Mouse (Mus musculus): ENCODE results near the gene Gm27021. TPM values are rescaled to one million over a fixed set of nuclear protein-coding genes. Genes with fewer than 3 reads are reported as not detected.

Gene Gm27021
- total and polyA plus RNA-seq, 2 experiments from 2014 or later, result 7.0 to 12.4 TPM

- no peak for TF ChIP-seq CTCF (IDR thresholded peaks at IDR 0.05; ENCODE audit: low read depth)
- no peak overlapping the region for H3K9ac ChIP-seq
- H3K27ac ChIP-seq (ENCODE audit: low read depth, low read length), result no peak overlapping the region
- H3K4me1 ChIP-seq (ENCODE audit: insufficient read depth), result no peaks in the 10 kb centered on the region
- H3K9me3 ChIP-seq (ENCODE audit: low read length), result no peaks in the 10 kb centered on the region
- H3K4me3 ChIP-seq (ENCODE audit: low read depth, low read length), result no peak overlapping the region
- DNase-seq (peak; percentile 20), ATAC-seq (peak; percentile 38)
- H3K27me3 ChIP-seq (ENCODE audit: insufficient read depth, low read length), result no peaks in the 10 kb centered on the region
- WGBS, result 56% methylated on average over 13 of the region's 13 CpGs
- no peaks in the 10 kb centered on the region for H3K36me3 ChIP-seq (ENCODE audit: insufficient read depth)
- no peak overlapping the region for H3K4me2 ChIP-seq (ENCODE audit: low read depth)
Measured at GRCm38 (mm10) chr8:120696401-120697153, 28.7 kb upstream of the Gm27021 start.

- 57% methylated on average over 22 of the region's 22 CpGs for WGBS
- DNase-seq (no peak), ATAC-seq (no peak)
- Histone ChIP-seq H3K27ac (ENCODE audit: low read depth, low read length) (no peak overlapping the region), H3K27me3 (ENCODE audit: insufficient read depth, low read length) (no peaks in the 10 kb centered on the region), H3K36me3 (ENCODE audit: insufficient read depth) (no peaks in the 10 kb centered on the region), H3K4me2 (ENCODE audit: low read depth) (no peak overlapping the region), H3K4me1 (ENCODE audit: insufficient read depth) (no peaks in the 10 kb centered on the region), H3K9ac (no peak overlapping the region), H3K9me3 (ENCODE audit: low read length) (no peaks in the 10 kb centered on the region), H3K4me3 (ENCODE audit: low read depth, low read length) (no peak overlapping the region)
- no peak for TF ChIP-seq CTCF (IDR thresholded peaks at IDR 0.05; ENCODE audit: low read depth)
Measured at GRCm38 (mm10) chr8:120693861-120694493, 26.1 kb upstream of the Gm27021 start.

- Histone ChIP-seq H3K27ac (ENCODE audit: low read depth, low read length) (no peak overlapping the region), H3K4me1 (ENCODE audit: insufficient read depth) (no peaks in the 10 kb centered on the region), H3K36me3 (ENCODE audit: insufficient read depth) (no peaks in the 10 kb centered on the region), H3K27me3 (ENCODE audit: insufficient read depth, low read length) (no peaks in the 10 kb centered on the region), H3K9ac (no peak overlapping the region), H3K4me3 (ENCODE audit: low read depth, low read length) (no peak overlapping the region), H3K4me2 (ENCODE audit: low read depth) (no peak overlapping the region), H3K9me3 (ENCODE audit: low read length) (no peaks in the 10 kb centered on the region)
- no peak for DNase-seq
- no peak for TF ChIP-seq CTCF (IDR thresholded peaks at IDR 0.05; ENCODE audit: low read depth)
- ATAC-seq, result no peak
- WGBS, result 71% methylated on average over 4 of the region's 4 CpGs
Measured at GRCm38 (mm10) chr8:120692934-120693333, 25.1 kb upstream of the Gm27021 start.

DNA sequence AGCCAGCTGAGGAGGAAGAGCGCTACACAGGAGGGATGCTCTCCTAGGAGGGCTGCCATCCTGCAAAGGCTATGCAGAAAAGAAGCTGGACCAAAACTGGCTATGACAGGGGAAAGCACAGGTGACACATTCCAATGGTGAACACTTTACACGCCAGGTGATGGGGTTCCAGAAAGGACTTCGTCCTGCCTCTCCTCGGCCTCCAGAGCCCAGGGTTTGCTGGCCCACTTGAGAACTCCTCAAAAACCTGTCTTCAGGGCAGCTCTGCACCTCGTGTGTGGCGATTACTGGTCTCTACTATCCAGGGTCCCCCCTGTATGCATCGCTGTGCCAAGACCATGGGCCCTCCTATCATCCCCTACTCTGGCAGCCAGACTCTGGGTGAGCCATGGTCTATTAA, 20.6 kb upstream of the Gm27021 start:
- no peak for ATAC-seq
- TF ChIP-seq CTCF (IDR thresholded peaks at IDR 0.05; ENCODE audit: low read depth), result no peak
- WGBS, result 83% methylated on average over 7 of the region's 7 CpGs

GRCm38 (mm10) chr8:120687786-120688185, 19.9 kb upstream of the Gm27021 start:
- H3K9me3 ChIP-seq (ENCODE audit: low read length), result no peaks in the 10 kb centered on the region
- no peak for TF ChIP-seq CTCF (IDR thresholded peaks at IDR 0.05; ENCODE audit: low read depth)
- no peak overlapping the region for H3K27ac ChIP-seq (ENCODE audit: low read depth, low read length)
- WGBS, result 78% methylated on average over 8 of the region's 8 CpGs
- no peak overlapping the region for H3K9ac ChIP-seq
- no peak overlapping the region for H3K4me2 ChIP-seq (ENCODE audit: low read depth)
- H3K4me1 ChIP-seq (ENCODE audit: insufficient read depth), result no peaks in the 10 kb centered on the region
- no peak overlapping the region for H3K4me3 ChIP-seq (ENCODE audit: low read depth, low read length)
- DNase-seq (no peak), ATAC-seq (no peak)
- H3K36me3 ChIP-seq (ENCODE audit: insufficient read depth), result no peaks in the 10 kb centered on the region
- no peaks in the 10 kb centered on the region for H3K27me3 ChIP-seq (ENCODE audit: insufficient read depth, low read length)

More for the DNA sequence above, 20.6 kb upstream of the Gm27021 start:
- Histone ChIP-seq H3K9ac (no peak overlapping the region), H3K4me3 (ENCODE audit: low read depth, low read length) (no peak overlapping the region), H3K4me1 (ENCODE audit: insufficient read depth) (no peaks in the 10 kb centered on the region), H3K9me3 (ENCODE audit: low read length) (no peaks in the 10 kb centered on the region), H3K36me3 (ENCODE audit: insufficient read depth) (no peaks in the 10 kb centered on the region), H3K4me2 (ENCODE audit: low read depth) (no peak overlapping the region), H3K27me3 (ENCODE audit: insufficient read depth, low read length) (no peaks in the 10 kb centered on the region), H3K27ac (ENCODE audit: low read depth, low read length) (no peak overlapping the region)
- no peak for DNase-seq

GRCm38 (mm10) chr8:120686576-120686975, 18.7 kb upstream of the Gm27021 start:
- Histone ChIP-seq H3K4me1 (ENCODE audit: insufficient read depth) (no peaks in the 10 kb centered on the region), H3K9ac (no peak overlapping the region), H3K27ac (ENCODE audit: low read depth, low read length) (no peak overlapping the region), H3K4me2 (ENCODE audit: low read depth) (no peak overlapping the region), H3K36me3 (ENCODE audit: insufficient read depth) (no peaks in the 10 kb centered on the region), H3K9me3 (ENCODE audit: low read length) (no peaks in the 10 kb centered on the region), H3K27me3 (ENCODE audit: insufficient read depth, low read length) (no peaks in the 10 kb centered on the region), H3K4me3 (ENCODE audit: low read depth, low read length) (no peak overlapping the region)
- no peak for DNase-seq
- no peak for TF ChIP-seq CTCF (IDR thresholded peaks at IDR 0.05; ENCODE audit: low read depth)
- ATAC-seq, result no peak
- WGBS, result 88% methylated on average over 5 of the region's 5 CpGs

DNA sequence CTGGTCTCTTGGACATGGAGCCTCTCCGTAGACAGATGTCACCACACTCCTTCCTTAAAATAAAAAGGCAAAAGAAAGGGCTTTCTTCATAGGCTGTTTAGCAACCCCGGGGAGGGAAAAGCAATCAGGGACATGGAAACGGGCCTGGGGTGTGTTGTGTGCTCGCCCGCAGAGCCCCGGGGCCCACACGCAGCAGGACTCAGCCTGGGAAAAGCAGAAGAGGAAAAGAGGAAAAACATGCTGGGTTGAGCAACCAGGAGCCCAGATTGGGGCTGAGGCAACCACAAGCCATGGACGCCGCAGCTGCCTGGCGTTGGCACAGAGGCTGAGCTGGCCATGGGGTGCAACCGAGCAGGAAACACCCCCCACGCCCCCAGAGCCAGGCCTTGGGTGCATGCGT, 18.2 kb upstream of the Gm27021 start:
- ATAC-seq (no peak), DNase-seq (no peak)
- Histone ChIP-seq H3K9me3 (ENCODE audit: low read length) (no peaks in the 10 kb centered on the region), H3K4me3 (ENCODE audit: low read depth, low read length) (no peak overlapping the region), H3K4me2 (ENCODE audit: low read depth) (no peak overlapping the region), H3K9ac (no peak overlapping the region), H3K4me1 (ENCODE audit: insufficient read depth) (no peaks in the 10 kb centered on the region), H3K27ac (ENCODE audit: low read depth, low read length) (no peak overlapping the region), H3K36me3 (ENCODE audit: insufficient read depth) (no peaks in the 10 kb centered on the region), H3K27me3 (ENCODE audit: insufficient read depth, low read length) (no peaks in the 10 kb centered on the region)
- WGBS, result 81% methylated on average over 13 of the region's 13 CpGs
- TF ChIP-seq CTCF (IDR thresholded peaks at IDR 0.05; ENCODE audit: low read depth), result no peak
